Mouse (Mus musculus) liver (tissue): ENCODE results near the gene Ccndbp1.
"Not testable (repeated sequence)": the region's sequence is repeated elsewhere in the genome, so short reads cannot be mapped to it uniquely, and the experiment has no call there.

Experiments
- DNase-seq: peaks from one replicate; pipeline ENCODE4 v3.0.0-alpha.2; 2020; ENCODE audit warnings: mixed read lengths

Ccndbp1 gene

DNA sequence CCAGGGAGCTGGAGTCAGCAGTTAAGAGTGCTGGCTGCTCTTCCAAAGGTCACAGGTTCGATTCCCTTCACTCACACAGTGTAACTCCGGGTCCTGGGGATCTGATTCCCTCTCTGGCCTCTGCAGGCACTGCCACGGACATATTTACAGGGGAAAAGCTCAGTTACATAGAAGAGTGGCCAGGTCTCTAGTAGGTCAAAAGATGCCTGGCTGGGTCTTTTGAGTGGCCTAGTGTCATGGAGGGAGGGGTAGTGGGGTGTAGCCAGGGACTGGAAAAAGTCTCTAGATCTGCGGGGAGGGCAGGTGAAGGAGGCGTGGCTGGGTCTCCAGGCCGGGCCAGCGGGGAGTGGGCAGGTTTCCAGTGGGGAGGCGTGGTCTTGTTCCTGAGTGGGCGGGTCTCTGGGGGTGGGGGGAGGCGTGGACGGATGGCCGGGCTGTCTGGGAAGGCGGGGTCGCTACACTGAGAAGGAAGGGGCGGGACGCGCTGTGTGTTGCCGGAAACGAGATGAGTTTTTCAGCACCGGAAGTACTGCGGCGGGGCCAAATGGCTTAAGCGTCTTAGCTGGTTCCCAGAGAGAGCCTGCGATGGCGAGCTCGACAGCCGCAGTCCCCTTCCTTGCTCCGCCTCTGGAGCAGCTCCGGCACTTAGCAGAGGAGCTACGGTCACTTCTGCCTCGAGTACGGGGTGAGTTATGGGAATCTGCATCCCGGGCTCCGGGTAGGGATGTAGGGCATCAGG, at the start of gene Ccndbp1:
TSS of gene Ccndbp1 (plus strand) at position 479 of the 739 bp plus-strand sequence.
- DNase-seq: peak; percentile 96

DNA sequence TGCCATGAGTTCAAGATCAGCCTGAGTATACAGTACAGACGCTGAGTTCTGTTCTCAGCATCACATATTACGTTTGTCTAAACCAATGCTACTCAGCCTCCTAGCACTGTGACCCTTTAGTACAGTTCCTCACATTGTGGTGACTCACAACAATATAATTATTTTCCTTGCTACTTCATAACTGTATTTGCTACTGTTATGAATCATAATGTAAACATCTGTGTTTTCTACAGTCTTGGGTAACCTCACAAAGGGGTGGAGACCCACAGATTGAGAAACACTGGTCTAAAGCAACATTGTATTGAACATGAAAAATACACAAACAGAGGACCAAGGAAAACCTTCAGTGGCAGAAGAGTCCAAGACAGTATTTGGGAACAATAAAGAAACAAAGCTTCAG, 48.8 kb upstream of the Ccndbp1 start:
- DNase-seq: no peak

DNA sequence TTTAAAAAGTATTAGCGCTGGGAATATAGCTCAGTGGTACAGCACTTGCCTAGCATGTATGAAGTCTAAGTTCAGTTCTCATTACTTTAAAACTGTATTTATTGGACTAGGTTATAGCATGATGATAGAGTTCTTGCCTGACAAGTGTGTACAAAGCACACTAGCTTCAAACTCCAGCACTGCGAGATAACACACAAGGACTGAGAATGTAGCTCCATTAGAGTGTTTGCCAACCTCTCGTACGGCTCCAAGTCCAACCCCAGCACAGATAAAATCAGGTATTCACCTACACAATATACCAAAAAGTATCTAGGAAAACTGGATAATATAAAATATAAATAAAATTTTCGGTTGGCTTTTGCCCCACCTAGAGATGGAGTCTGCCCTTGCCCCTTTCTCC, 48.4 kb upstream of the Ccndbp1 start:
- DNase-seq: no peak

DNA sequence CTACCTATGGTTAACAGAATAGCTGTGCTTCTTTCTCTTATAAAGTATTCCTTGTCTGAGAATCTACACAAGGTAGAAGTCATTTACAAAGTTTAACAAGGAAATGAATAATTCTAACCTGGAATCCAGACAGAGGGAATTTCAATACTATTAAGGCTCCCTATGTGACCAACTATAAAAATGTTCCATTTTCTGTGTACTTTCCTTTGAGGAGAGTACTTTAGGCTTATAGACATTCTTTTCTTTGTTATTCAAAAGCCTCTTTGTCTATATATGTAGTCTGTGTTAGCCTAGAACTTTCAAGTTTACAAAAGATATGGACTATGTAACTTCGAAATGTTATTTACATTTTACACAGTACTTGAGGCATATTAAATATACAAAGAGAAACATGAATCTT, 47.9 kb upstream of the Ccndbp1 start:
- DNase-seq: no peak

DNA sequence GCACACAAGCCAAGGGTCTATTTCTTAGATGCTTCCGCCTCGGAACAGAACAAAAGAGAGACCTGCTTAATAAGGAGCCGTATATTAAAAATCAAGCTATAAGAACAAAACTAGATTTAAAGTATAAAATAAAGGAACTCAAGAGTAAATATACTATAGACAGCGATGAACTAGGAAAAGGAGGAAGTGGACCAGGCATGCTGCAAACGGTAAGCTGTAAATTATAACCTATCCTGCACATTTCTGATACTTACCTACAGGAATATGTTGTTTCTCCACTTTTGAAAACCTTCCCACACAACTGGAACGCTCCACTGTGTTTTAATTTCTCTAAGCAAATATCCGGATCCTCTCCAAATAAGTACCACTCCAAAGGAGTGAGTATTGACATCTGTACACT, 45.1 kb upstream of the Ccndbp1 start:
- DNase-seq: no peak

DNA sequence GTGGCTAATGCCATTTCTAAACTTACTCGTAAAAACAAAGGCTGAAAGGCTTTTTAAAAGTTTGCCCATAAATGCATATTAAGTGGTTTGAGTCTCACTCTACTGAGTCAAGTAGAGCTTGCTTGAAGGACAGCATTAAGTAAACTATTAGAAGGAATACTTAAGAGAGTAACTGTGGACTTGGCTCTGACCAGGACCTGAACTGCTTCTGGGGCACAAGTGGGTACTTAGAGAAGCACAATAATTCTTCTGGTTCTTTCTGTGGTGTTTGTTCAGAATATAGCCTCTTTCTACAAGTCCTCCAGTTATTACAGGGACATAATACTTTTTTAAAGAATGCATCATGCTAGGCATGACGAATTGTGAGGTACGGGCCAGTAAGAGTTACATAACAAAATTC, 42.7 kb upstream of the Ccndbp1 start:
- no peak for DNase-seq

DNA sequence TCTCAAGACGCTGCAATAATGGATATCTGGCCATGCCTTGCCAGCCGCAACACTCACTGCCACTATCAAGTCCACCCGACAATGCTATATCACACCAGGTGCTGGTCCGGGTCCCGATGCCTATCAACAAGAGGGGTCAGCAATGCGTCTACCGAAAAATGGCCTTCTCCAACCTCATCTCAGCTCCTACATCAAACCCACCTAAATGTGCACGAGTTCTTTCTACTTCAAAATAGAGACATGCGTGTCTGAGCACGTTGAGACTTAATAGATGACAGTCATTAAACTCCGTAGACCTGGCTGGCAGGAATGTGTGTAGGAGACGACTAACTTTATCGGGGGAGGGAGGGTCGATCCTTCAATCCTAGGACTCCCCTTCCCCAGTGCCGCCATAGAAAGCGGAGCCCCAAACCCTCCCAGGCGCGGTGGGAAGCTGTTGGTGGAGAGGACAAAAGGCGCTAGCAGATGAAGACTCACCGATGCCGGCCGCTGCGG, 38.1 kb upstream of the Ccndbp1 start:
- peak; percentile 60 for DNase-seq

DNA sequence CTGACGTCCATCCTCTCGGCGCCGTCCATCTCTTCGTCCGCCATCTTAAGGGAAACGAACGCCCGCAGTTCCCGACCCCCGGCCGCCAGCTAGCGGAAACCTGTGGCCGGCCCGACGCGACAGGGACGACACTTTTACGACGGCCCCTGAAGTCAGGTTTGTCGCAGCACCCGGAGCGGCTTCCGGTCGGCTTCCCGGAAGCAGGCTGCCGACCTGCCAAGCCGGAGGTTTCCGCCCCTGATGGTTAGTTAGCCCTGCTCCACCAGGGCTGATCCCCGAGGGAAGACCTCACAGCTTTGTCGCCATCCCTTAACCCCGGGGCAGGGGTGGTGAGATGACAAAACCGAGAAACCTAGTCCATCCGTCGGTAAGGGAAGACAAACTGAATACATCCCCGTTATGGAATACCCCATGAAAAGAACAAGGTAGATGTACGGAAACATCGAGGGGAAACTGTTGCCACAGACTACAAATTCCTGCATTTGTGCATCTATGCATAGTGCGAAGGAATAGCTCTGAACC, 37.6 kb upstream of the Ccndbp1 start, which contains the start of gene Ubr1:
TSS of gene Ubr1 (minus strand) at position 157 of the 522 bp plus-strand sequence.
- DNase-seq: peak; percentile 91

DNA sequence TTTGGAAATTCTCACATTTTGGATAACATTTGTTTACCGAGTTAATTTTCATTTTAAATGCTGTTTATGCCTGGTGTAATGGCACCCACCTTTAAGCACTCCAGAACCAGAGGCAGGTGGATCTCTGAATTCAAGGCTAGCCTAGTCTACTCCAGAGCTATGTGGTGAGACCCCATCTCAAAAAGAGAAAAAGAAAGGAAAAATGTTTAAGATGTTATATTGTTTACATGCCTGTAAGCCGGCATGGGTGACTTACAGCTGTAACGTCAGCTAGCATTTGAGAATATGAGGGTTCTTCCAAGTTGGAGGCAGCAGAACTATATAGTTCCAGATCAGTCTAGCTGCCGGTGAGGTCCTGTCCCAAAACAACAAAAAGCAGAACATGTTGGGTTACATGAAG, 36.4 kb upstream of the Ccndbp1 start:
- DNase-seq: no peak

DNA sequence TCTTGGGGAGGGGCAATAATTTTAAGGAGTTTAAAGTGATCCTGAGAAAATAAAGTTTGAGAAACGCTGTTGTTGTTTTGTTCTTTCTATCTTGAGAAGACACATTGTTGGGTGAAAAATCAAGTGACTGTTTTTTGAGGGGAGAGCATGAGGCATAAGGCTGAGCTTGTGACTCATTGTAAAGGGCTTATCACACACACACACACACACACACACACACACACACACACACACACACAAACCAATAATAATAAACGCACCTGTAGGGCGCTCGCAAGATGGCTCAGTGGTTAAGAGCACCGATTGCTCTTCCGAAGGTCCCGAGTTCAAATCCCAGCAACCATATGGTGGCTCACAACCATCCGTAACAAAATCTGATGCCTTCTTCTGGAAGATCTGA, 35.9 kb upstream of the Ccndbp1 start:
- DNase-seq: not testable (repeated sequence)

DNA sequence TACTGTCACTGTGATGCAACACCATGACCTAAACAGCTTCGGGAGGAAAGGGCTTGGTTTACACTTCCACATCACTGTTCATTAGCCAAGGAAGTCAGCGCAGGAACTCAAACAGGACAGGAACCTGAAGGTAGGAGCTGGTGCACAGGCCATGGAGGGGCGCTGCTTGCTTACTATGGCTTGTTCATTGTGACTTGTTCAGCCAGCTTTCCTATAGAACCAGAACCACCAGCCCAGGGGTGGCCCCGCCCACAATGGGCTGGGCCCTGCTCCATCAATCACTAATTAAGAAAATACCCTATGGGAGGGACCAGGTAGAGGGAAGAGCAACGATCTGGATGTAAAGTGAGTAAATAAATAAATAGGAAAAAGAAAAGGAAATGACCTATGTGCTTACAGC, 35.2 kb upstream of the Ccndbp1 start:
- peak; percentile 74 for DNase-seq

DNA sequence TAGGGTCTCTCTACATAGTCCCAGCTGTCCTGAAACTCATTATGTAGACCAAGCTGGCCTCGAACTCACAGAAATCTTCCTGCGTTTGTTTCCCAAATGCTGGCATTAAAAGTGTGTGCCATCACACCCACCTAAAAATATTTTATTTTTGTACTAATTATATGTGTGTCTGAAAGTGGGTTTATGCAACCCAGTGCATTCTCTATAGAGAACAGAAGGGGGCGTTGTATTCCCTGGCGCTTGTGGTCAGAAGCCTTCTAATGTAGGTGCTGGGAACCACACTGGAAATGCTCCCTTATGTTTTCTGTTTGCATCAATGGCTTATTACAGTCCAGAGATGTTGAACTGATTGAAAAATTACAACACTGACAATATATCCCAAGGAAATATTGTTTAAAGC, 31.9 kb upstream of the Ccndbp1 start:
- peak; percentile 16 for DNase-seq

DNA sequence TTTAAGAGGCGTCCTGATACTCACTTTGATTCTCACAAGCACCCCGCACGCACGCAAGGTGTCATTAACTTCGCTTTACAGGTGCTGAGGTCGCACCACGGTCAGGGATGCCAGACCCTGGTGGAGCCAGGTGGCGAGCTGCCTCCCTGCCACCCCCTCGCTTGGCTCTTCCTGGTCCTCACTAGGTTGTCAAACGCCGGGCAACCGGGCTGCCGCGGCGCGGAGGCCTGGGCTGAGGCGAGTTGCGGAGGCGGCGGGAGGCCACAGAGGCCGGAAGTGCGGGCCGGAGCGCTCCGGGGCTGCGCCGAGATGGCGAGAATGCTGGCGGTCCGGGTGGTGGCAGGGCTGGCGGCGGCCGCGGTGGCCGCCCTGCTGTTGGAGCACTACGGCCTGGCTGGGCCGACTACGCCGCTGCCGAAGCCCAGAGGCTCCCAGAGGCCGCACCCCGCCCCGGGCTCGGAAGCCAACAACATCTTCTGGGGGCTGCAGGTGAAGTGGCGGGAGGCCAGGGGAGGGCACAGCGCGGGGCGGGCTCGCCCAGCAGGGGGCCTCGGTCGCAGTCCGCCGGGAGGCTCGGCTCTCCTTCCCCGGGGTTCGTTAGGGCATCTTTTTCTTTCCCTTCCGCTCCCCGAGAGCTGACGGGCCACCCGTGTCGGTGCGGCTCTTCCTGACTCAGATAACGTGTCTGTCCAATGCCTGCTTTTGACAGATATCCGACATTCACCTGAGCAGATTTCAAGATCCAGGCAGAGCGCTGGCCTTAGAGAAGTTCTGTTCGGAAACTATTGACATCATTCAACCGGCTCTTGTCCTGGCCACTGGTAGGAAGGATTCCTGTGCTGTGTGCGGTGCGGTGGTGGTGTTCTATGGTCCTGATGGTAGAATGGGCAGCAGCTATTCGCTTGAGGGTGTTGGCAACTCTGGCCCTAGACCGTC, 30.9 kb upstream of the Ccndbp1 start, which contains the start of gene Tmem62:
TSS of gene Tmem62 (plus strand) at position 28 of the 936 bp plus-strand sequence.
- peak; percentile 80 for DNase-seq

DNA sequence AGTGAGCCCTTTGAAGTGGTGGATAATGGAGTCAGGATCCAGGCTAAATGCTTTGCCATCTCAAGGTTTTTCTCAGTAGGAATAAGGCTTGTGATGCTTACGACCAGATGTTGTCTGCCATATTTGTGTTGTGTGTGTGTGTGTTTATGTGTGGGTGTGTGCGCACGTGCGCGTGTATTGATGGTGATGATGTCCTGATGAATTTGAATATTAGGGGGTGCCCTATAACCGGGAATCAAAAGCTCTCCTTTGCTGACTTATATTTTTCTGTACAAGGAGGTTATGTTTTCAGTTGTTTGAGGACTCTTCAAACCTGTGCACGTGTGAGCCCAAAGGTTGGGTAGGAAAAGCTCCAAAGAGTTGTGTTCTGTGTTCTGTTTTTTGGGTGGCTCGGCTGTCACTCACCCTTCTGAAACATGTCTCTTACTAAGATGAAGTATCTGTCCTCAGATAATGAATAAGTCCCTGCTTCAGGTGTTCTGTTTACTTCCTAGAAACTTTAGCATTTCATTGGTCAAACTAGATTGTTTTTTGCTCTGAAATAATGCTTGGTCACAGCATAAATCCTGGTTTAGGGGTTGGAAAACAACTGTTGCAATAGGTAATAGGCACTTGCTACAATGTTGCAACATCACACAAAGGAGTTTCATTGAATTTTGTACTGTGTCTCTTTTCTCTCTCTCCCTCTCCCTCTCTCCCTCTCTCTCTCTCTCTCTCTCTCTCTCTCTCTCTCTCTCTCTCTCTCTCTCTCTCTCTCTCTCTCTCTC, 30.1 kb upstream of the Ccndbp1 start:
- DNase-seq: no peak

DNA sequence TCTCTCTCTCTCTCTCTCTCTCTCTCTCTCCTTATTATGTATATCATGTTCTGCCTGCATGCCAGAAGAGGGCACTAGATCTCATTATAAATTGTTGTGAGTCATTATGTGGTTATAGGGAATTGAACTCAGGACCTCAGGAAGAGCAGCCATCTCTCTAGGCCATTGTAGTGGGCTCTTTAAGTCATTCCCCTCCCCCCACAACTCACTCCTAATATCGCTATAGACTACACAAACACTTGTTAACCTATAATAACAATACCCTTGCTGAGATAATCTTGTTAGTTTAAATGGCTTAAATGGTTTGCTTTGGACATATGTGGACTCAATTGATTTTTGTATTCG, 29.5 kb upstream of the Ccndbp1 start:
- no peak for DNase-seq

DNA sequence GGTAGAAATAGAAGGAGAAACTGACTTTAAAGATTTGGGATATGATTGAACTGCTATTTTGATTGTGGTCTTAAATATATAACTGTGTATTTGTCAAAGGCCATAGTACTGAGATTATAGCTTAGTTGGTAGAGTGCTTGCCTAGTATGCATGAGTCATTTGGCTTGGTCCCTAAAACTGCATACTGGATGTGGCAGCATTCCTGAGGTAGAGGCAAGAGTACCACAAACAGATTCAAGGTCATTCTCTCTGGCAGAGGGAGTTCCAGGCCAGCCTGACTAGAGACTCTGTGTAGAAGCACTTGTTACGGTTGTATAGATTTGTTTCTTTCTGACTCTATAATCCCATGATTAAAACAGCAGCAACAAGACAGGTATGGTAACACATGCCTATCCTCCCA, 28.4 kb upstream of the Ccndbp1 start:
- DNase-seq: no peak

DNA sequence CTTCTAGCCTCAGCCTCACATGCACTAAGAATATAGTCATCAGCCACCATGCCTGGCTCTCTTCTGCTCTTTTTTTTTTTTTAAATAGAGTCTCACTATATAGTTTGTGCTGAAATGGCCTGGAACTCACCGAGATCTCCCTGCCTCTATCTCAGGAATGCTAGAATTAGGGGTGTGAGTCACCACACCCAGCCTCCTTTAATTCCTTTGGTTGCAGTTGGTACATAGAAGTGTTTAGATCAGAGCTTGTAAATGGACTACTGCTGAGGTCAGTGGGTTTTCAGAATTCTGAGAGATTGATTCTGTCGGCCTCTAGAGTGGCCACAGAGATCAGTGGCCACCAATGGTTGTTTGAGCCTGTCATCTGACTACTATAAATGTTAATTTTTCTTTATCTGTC, 27.3 kb upstream of the Ccndbp1 start:
- no peak for DNase-seq

DNA sequence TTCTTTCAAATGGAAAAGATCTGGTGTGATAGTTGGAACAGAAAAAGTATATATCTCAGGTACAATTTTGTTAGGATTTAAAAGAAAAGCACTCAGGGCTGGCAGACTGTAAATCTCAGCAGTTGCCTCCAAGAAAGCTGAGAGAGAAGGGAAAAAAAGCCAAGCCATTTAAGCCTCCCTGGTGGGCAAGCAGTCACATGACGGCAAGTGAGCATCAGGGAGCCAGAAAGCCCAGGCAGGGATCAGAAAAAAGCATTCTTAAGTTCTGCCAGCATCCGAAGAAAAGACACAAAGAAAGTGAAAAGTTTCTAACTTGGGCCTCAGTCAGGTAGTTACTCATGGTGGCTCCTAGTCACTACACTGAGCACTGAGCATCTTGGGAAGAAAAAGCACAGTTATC, 24.6 kb upstream of the Ccndbp1 start:
- DNase-seq: no peak

DNA sequence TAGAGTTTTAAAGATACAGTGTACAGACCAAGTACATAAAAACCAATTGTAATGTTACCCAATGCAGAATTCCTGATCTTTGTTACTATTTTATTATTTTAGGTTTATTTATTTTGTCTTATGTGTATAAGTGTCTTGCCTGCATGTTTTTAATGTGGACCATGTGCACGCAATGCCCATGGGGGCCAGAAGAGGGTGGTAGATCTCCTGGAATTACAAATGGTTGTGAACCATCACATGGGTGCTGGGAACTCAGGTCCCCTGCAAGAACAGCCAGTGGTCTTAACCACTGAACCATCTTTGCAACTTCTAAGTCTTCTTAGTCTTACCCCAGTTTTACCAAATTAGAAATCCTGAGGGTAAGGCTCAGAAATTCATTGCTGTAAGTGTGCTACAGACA, 23.0 kb upstream of the Ccndbp1 start:
- DNase-seq: peak; percentile 42

DNA sequence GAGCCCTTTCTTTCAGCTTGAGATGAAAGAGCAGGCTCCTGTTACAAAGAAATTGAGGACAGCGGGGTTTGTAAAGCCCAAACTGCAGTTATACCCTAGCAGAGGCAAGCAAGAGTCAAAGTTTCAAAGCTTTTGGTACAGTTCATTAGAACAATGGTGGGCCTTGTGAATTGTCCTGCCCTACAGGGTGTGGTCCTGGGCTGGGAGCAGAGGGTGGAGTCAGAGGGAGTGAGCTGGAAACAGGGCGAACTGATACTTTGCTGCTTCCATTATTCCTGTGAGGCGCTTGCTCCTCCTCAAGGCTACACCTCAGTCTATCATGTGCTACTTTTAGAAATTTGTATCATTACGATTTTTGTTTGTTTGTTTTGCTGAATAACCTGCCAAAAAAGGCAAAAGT, 17.0 kb upstream of the Ccndbp1 start:
- DNase-seq: no peak

DNA sequence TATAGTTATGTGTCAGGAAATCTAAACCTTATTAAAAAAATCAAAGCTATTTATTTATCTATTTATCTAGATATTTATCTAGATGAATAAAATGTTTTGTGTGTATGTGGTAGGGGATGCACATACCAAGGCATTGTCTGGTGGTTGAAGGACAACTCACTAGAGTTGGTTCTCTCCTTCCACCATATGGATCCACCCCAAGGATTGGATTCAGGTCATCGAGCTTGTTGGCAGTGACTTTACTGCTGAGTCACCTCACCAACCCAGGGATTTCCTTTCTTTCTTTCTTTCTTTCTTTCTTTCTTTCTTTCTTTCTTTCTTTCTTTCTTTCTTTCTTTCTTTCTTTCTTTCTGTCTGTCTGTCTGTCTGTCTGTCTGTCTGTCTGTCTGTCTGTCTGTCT, 11.6 kb upstream of the Ccndbp1 start:
- DNase-seq: not testable (repeated sequence)

DNA sequence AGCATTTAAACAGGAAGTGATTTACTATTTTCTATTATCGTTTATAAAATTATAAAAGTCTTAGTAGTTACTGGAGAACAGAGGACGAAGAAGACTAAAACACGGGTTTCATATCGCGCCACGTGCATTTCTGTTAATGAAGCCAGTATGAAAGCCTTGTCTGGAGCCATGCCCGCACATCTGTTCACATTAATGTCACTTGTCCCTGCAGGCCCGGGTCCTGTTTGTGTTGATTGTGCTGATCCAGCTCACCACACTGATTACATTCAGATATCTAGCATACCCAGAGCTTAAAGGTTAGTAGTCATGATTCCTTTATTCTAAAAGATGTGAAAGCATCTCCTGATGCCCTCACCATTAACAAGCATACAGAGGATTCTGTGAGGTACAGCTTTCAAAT, 9.3 kb upstream of the Ccndbp1 start:
- DNase-seq: peak; percentile 29

DNA sequence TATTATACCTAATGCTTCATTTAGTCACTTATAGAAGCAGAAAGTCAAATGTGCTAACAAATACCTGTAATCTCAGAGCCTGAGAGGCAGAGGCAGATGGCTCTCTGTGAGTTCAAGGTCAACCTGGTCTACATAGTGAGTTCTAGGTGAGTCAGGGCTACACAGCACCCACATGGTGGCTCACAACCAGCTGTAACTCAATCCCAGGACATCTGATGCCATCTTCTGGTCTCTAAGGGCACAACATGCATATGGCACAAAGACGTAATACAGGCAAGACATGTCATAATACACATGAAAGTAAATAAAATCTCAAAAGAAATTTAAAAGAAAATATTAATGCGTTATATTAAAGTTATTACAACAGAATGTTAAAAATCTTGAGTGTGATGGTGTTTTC, 4.6 kb upstream of the Ccndbp1 start:
- no peak for DNase-seq
